Mouse (Mus musculus): ENCODE data around the gene Dctn1.

Dctn1 gene

GRCm38 (mm10) chr6:83136881-83137575 lies 28.7 kb upstream of the Dctn1 start:
- peak; percentile 85 for DNase-seq

GRCm38 (mm10) chr6:83137576-83137950 lies 28.2 kb upstream of the Dctn1 start:
- peak; percentile 65 for DNase-seq

- peak; percentile 52 for DNase-seq
Measured at GRCm38 (mm10) chr6:83138056-83138455, 27.7 kb upstream of the Dctn1 start.

- DNase-seq = no peak
Measured at GRCm38 (mm10) chr6:83140044-83140443, 25.7 kb upstream of the Dctn1 start.

- DNase-seq = no peak
Measured at GRCm38 (mm10) chr6:83141636-83142035, 24.1 kb upstream of the Dctn1 start.

GRCm38 (mm10) chr6:83142211-83142731 lies 23.4 kb upstream of the Dctn1 start:
- peak; percentile 63 for DNase-seq

- DNase-seq = no peak
Measured at GRCm38 (mm10) chr6:83142886-83143285, 22.8 kb upstream of the Dctn1 start.

GRCm38 (mm10) chr6:83145209-83145608 lies 20.5 kb upstream of the Dctn1 start:
- DNase-seq = no peak

- no peak for DNase-seq
Measured at GRCm38 (mm10) chr6:83145805-83146204, 19.9 kb upstream of the Dctn1 start.

GRCm38 (mm10) chr6:83147280-83147679 lies 18.4 kb upstream of the Dctn1 start:
- no peak for DNase-seq

GRCm38 (mm10) chr6:83151721-83152120 lies 14.0 kb upstream of the Dctn1 start:
- DNase-seq = no peak

- no peak for DNase-seq
Measured at GRCm38 (mm10) chr6:83153038-83153437, 12.7 kb upstream of the Dctn1 start.

- no peak for DNase-seq
Measured at GRCm38 (mm10) chr6:83153485-83153884, 12.2 kb upstream of the Dctn1 start.

- DNase-seq = peak; percentile 46
Measured at GRCm38 (mm10) chr6:83155552-83156238, 10.0 kb upstream of the Dctn1 start.

GRCm38 (mm10) chr6:83156259-83156684 lies 9.4 kb upstream of the Dctn1 start, which contains the start of the genes Wdr54 and 1700003E16Rik:
Gene Wdr54, minus strand, starts transcription at chr6:83156397.
Gene 1700003E16Rik, plus strand, starts transcription at chr6:83156404.
- peak; percentile 69 for DNase-seq

GRCm38 (mm10) chr6:83159456-83159855 lies 6.3 kb upstream of the Dctn1 start:
- DNase-seq = peak; percentile 66

GRCm38 (mm10) chr6:83161442-83161841 lies 4.3 kb upstream of the Dctn1 start:
- no peak for DNase-seq

GRCm38 (mm10) chr6:83161921-83162641 lies 3.6 kb upstream of the Dctn1 start:
- peak; percentile 39 for DNase-seq

- peak; percentile 72 for DNase-seq
Measured at GRCm38 (mm10) chr6:83162701-83163100, 3.0 kb upstream of the Dctn1 start.

- DNase-seq = no peak
Measured at GRCm38 (mm10) chr6:83165026-83165606, 604 bp upstream of the Dctn1 start.

GRCm38 (mm10) chr6:83166243-83166630 lies 517 bp downstream of the Dctn1 start:
- DNase-seq = peak; percentile 37

- no peak for DNase-seq
Measured at GRCm38 (mm10) chr6:83169872-83170271, 4.2 kb downstream of the Dctn1 start.

GRCm38 (mm10) chr6:83171063-83171462 lies 5.3 kb downstream of the Dctn1 start:
- no peak for DNase-seq
